Mouse (Mus musculus) 3T3-L1 (cell line): ENCODE data around the gene Mbtps1.

Source experiments
- DNase-seq: peaks from one replicate; pipeline ENCODE4 v3.0.0-alpha.2; 2015; ENCODE audit warnings: low read depth, low spot score

The Mbtps1 gene

DNA sequence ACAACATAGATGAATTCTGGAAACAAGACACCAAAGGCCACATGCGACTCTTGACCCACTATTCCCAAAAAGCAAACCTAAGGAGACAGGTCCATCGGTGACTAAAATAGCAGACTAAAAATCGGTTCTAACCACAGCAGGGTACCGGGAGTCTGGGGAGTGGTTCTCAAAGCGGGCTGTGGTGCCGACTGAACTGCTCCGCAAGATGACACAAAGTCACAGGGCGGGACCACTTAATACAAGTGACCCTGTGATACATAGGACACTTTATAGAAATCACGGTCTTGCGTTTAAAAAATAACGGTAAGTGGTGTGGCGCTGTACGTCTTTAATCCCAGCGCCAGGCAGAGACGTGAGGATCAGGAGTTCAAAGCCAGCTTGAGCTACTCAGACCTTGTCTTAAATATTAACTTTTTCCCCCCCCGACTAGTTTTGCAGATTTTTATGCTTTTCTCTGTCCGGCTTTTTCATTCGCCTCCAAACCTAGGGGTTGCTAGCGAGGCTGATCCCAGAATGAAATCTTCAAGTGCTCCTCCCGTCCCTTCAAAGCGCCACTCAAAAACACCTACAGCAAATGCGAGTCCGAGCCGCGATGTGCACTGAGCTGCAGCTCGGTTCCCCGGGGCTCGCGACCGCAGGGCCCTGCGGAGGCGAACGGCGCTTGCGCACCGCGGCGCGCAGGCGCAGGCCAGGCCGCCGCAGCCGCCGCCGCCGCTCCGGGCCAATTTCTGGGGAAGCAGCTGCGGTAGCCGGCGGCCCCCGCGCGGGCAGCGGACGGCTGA lies 523 bp downstream of the Mbtps1 start:
- peak; percentile 58 for DNase-seq

DNA sequence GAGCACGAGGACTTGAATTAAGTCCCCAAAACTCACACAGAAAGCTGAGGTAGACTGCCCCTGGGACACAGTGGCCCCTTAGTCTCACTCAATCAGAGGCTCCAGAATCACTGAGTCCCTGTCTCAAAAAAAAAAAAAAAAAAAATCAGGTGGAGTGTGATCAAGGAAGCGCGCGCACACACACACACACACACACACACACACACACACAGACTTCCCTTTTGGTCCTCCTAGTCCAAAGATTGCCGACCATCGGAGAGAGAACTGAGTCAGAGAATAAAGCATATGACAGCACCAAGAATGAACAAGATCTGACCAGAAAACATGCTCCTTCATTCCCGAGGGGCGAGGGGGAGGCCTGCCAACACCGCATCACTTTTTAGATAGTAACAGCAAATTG lies 1.4 kb downstream of the Mbtps1 start:
- no peak for DNase-seq

DNA sequence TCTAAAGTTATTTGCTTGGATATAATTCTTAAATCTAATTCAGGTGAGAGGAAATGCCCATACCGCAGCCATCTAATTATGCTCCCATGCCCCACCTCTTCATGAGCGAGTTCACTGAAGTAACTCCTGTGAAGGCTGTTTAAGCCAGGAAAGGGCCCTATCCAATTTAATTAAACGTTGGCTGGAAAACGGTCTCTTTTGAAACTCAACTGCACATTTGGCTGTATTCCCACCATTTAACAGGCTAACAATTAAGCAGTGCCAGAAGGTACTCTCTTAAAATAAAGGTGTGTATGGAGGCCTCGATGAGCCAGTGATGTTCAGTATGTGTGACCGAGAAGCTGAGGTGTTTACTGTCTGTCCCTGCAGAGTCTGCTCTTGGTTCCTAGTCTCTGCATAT lies 2.7 kb downstream of the Mbtps1 start:
- DNase-seq = no peak

DNA sequence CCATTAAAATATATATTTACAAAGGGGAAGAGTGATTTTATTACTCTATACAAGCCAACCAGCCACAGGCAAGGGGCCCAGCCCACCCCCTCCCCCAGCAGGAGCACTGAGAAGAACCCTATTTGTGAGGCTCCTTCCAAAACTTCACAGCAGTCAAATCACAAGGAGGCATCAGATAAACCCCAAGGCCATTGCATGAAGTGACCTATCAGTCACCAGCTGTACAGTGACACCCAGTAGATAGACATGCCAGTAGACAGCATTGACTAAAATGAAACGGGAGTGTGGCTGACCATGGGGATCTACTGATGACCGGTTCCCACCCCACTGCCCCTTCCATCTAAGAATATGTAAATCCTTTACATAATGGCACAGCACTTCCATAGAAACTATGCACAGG lies 5.6 kb downstream of the Mbtps1 start:
- DNase-seq = no peak

DNA sequence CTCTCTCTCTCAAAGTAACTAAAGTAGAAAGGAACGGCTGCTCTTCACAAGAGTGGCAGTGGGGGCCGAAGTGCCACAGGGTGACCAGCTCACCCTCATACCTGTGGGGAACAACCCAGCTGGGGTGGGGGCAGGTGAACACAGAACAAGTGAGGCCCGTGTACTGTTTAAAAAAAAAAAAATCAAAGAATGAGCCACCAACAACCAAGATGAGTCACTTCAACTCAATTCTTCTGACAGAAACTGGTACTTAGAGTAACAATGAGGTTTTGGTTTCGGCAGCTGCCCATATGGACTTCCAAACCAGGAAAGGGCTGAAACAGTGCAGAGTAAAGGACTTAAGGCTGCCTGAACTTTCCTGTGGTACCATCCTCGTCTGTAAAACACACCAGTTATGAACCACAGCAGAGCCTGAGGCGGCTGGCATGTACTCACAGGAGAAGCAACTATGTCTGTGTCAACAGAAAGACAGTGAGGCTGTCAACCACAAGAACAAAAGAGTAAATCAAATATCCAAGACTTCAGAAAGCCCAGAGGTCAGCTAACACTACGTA lies 9.9 kb downstream of the Mbtps1 start:
- peak; percentile 28 for DNase-seq

DNA sequence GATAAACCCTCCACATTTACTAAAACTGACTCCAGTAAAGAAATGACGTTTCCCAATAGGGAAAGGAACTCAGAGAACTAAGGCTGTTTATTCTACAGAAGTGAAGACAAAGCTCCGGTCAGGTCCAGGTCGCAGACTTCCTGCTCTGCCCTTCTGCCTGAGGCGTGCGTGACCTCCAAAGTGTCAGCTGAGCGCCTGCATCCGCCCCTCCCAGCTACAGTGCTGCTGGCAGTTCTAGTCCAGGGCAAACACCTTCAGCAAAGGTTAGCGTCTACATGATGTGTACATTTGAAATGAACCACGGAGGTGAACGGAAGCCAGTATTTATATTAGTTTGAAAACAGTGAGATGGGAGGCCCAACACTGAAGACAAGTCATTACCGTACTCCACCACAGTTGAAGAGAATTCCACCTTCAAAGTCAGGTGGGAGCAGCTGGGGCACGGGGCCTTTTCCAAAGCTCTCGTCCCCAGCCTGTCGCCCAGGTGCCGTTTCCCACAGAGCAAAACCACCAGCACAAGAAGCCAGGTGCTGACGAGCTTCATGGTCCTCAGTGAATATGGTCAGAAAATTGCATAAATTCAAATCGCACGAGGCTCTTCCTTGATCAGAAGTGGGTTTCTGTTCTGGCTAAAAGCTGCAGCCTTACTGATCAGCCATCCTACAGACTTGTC lies 11.4 kb downstream of the Mbtps1 start:
- DNase-seq = no peak

DNA sequence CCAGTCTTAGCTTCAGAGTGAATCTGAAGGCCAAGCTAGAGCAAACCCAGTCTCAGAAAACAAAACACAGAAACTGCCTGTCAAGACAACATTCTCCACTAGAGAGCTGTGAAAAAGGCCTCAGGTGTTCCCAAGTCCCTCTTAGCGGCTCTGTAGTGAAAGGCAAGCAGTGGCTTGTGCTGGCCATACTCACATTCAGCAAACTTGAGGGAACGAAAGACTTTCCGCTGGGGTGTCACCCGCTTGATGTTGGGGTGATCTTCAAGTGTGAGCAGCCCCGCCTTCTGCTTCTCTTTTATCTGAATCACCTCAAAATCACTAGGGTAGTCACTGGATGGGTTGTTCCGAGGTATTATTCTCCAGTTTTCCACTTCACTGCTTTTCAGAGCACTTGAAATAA lies 12.7 kb downstream of the Mbtps1 start:
- no peak for DNase-seq

DNA sequence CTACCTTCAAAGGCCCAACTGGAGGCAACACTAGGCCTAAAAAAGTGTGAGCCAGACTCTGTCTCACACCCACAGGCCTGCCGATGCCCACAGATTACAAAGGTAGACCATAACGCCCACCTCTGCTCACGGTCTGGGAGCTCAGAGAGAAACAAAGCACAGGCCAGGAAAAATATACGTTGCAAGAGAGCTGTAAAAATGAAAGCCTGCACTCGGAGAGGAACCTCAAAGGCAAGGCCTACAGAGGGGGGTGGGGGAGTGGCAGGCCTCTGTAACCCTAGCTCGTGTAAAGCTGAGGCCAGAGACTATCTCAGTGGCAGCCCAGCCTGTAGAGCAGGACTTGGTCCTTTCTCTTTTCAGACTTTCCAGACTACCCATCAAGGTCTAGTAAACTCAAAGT lies 13.4 kb downstream of the Mbtps1 start:
- no peak for DNase-seq

DNA sequence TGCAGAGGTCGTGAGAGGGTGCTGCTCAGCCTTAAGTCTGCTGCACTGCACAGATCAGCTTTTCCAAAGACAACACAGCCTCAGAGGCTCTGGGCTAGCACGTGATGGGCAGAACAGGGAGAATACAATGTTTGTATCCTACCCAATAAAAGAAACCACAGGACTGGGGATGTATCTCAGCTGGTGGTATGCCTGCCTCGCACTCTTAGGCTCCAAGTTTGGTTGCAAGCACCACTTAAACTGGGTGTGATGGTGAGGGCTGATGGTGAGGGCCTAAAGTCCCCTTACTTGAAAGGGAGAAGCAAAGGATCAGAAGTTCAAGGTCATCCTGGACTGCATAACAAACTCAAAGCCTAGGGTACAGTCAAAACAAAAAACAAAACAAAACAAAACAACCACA lies 13.9 kb downstream of the Mbtps1 start:
- DNase-seq = no peak

DNA sequence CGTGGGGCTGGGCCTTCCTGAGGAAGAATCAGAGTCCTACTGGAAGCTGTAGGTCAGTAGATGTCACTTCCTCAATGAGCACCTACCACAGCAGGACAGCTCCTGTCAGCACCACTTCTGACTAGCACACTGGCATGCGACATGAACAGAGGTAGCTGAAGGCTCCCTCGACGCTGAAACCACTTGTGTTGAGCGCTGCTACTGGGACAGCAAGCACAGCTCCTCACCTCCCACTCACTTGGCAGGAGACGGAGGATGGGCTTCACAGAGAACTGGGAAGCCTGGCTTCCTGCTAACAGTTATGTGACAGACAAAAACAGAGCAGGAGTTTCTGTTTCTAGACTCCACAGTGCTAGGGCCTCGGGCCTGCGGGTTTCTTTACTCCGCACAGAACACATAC lies 26.6 kb downstream of the Mbtps1 start:
- DNase-seq = no peak

DNA sequence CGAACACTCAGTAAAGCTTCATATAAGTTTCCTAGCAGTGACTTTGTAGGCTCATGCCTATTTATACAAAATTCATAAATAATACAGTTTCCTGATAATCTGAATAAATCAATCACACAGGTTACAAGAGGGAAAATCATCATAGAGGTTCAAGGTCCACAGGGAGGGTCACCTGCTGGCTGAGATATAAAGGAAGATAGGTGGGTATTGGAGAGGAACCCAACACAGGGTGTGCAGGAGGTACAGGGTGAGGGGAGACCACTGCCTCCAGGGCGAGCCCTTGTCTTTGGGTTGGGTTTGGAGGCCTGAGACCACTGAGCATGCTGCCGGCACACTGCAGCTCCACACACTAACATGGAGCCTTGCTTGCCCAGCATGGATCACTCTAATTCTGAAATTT lies 27.1 kb downstream of the Mbtps1 start:
- no peak for DNase-seq

DNA sequence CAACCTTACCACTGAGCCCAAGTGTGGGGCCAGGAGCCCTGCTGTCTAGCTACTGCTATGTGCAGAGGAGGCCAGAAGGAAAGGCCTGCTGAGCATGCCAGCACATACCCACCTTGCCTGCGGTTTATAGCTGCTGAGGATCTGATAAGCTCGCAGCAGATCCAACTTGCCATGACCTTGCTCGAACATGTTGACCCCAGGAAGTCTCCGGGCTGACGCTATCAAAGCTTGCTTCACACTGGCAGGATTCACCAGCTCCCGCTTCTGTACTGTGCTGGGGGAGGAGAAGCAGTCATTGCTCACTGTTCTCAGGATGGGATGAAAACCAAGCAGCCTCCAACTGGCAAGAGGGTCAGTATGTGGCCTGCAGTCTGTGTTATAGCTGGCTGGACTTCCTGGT lies 27.6 kb downstream of the Mbtps1 start:
- no peak for DNase-seq

DNA sequence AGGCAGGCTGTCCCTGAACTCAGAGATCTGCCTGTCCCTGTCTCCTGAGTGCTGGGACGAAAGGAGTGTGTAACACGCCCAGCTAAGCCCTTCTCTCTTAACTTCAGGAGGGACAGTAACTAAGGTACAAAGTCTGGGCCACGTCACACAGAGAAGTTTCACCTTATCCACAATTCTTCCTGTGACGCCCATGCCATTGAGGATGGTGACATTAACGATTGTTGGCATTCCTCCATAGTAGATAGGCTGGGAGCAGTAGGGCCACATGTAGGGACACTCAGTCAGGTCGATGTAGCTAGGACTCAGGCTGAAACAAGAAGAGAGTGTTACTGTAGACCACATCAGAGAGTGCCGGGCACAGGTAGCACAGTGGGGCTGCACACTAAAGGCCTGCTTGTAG lies 29.8 kb downstream of the Mbtps1 start:
- no peak for DNase-seq

DNA sequence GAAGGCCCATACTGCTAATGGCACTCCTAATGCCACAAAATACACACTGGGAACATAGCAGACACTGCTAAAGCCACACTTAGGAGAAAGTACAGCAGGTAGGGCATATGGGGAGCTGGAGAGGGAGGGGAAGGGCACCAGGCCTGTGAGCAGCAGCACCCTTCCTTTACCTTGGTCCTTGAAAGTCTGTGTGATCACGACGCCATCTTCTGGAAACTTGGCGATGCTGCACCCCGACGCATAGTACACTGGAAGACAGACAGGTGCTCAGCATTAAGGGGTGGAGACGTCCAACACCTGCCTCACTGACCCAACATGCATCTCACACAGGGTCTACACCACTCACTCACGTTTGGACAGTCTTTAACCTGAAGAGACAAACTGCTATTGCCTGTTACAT lies 38.4 kb downstream of the Mbtps1 start:
- no peak for DNase-seq

DNA sequence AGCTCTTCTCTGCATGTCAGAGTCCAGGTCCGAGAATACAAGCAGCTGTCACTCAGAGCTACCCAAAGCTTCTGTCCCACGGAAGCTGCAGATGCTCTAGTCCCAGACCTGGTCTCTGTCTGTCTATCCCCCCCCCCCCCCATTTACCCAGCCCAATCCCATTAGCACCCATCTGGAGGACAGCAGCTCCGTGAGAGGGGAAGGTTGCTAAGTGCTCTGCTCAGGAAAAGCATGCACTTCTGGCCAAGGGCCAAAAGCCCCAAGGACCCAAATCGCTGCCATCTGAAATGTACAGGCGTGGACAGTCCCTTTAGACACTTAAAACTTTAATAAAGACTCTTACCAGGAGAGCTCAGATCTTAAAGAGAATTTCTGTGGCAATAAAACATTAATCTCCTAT lies 41.9 kb downstream of the Mbtps1 start:
- no peak for DNase-seq

DNA sequence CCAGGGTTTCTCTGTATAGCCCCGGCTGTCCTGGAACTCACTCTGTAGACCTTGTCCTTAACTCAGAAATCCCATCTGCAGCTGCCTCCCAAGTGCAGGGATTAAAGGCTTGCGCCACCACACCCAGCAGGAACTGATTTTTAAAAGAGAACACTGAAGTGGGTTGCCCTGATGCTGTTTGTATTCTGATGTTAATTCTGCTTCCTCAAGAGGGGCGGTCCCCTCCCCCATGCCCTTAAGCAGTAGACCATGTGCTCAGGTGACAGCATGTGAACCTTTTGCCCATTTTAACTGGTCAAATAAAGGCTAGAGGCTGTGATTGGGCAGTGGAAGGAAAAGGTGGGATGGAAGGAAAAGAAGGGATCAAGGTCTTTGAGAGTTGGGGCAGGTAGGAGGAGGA lies 42.8 kb downstream of the Mbtps1 start:
- DNase-seq = no peak

DNA sequence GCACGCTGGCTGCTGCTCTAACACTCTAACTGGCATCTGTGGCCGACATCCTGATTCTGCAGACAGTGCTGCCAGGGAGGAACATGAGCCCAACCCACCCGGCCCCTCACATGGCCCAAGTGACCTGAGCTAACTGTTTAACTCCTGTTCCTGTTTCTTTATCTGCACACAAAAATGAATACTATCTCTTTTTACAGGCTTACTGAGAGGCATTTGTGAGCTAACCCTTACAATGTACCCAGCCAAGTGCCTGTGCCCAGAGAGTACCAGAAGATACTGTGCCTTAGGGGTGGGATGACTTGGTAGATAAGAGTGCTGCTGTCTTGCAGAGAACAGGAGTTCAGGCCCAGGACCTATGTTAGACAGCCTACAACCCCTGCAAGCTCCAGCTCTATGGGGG lies 43.6 kb downstream of the Mbtps1 start:
- DNase-seq = no peak

DNA sequence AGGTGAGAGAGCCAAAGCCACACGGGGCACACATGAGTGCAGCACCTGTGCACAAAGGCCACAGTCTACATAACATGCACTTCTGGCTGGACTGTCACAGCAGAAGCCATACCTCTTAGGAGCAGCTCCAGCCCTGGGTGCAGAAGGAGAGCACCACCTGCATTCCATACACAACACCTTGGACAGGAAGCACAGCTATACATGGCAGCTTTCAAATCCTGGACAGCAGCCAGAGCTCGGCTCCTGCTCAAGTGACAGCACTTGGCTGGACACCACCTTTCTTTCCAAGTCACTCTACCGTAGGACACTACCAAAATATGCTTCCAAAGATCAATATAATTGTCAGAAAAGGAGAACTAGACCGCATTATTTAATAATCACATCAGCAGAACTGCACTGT lies 45.1 kb downstream of the Mbtps1 start:
- no peak for DNase-seq

DNA sequence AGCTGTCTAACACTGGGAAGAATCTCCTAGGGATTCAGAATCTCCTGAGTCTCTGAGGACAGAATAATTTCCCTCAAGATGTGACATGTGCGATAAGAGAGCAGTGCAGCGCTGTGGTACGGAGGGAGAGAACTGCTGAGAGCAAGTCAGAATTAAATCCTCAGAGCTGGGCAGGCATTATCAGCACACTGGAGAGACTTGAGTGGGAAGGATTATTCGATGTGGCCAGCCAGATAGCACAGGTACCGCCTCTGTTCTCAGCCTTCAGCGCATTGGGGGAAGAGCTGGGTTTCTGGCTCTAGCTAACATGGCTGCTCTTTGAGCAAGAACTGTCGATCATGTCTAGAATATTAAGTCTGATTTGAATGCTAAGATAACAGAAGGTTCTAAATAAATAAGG lies 46.8 kb downstream of the Mbtps1 start:
- DNase-seq = no peak

DNA sequence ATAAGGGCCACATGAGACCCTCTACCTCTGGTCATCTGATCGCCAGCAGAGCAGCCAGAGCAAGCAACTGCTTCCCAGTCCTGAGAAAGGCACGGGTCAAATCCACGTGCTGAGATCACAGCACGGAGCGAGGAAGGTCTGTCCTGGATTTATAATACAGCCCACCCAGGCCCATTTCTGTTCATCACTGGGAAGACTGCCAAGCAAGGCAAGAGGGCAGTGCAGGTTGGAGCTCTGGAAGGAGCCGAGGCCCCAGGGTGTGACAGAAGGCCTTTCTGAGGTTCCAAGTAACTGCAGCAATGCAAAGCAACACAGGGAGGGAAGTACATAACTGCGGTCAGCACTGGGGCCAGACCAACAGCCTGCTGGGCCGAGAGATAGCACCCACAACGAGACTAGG lies 48.1 kb downstream of the Mbtps1 start:
- DNase-seq = no peak

DNA sequence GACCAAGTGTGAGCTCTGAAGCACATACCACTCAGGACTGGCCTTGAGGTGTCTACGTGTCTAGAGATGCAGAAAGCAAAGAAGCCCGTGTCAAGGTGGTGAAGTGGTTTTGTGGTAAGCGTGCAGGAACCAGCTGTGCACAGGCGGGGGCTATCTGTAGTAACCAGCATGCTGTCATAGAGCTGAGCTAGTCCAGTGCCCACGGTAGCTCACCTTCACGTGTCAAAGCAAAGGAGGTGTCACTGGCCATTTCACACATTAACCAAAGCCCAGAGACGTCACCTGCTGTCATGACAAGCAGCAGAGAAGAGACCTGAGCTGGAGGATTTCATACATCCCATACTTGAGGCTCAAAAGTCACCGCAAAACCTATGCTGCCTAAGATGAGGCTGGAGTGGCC lies 52.4 kb downstream of the Mbtps1 start:
- no peak for DNase-seq

DNA sequence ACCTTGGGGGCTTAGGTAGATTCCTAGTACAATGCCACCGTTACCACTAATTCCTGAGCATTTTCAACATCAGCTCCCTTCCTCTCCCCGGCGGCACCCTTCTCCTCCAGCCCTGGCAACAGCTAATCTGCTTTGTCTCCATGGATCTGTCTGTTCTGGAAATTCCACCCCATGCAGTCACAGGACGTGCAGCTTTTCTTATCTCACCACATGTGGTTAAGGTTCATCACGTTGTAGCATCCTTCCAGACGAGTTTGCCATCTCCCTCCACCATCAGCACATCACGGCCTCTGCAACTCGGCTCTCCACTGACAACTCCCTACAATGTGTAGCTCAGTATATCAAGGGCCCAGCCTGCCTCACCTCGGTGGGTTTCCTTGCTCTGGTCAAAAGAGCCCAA lies 53.0 kb downstream of the Mbtps1 start:
- DNase-seq = no peak

DNA sequence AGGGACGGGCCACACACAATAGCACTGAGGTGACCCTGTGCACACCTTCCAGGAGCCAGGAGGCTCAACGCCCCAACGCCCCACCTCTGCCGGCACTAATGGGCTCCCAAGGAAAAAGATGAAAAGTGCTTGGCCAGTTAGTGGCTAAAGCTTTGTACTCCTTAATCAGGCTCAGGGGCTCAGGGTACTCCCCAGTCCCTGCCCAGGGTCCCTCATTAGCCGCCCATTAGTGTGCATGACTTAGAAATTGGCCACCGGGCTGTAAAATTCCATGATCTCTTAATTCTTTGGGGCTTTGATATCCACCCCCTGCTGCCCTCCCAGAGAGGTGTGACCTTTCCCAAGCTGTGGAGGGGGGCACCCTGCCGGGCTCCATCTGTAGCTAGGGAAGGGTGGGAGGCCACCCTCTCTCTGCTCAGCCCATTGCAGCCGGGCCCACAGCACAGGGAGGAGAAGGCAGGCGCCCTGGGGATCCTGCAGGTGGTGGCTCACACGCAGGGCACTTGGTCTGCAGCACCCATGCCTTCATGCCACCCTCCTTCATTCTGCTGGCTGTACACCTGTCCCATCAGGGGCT lies 55.3 kb downstream of the Mbtps1 start:
- DNase-seq = no peak
